Mouse (Mus musculus) heart, embryonic 10.5 days (tissue): ENCODE results near the gene Arfip1. TPM values are rescaled to one million over a fixed set of nuclear protein-coding genes. Genes with fewer than 3 reads are reported as not detected.

Experiments used
- DNase-seq: peaks from one replicate; pipeline ENCODE4 v3.0.0-alpha.2; 2017; ENCODE audit warnings: low spot score
- H3K27ac ChIP-seq: fragments of 300-500 bp; sonication (generic); 2 replicates; pipeline ENCODE4 v1.5.1; 2016; ENCODE audit warnings: mild to moderate bottlenecking
- H3K27me3 ChIP-seq: fragments of 300-500 bp; sonication (generic); 2 replicates; pipeline ENCODE4 v1.6.1; 2016; ENCODE audit warnings: mild to moderate bottlenecking; ENCODE audit not compliant: poor library complexity, insufficient read depth, severe bottlenecking
- H3K36me3 ChIP-seq: fragments of 300-500 bp; sonication (generic); 2 replicates; pipeline ENCODE4 v1.6.1; 2016; ENCODE audit warnings: mild to moderate bottlenecking, moderate library complexity
- H3K4me1 ChIP-seq: fragments of 300-500 bp; sonication (generic); 2 replicates; pipeline ENCODE4 v1.6.1; 2016; ENCODE audit warnings: mild to moderate bottlenecking
- H3K4me3 ChIP-seq: fragments of 300-500 bp; sonication (generic); 2 replicates; pipeline ENCODE4 v1.5.1; 2016; ENCODE audit warnings: mild to moderate bottlenecking, moderate library complexity
- H3K9me3 ChIP-seq: fragments of 300-500 bp; sonication (generic); 2 replicates; pipeline ENCODE4 v1.6.1; 2016; ENCODE audit warnings: mild to moderate bottlenecking, moderate library complexity
- WGBS: fragments of 180-500 bp; shearing (Covaris S2); methylation state at CpG from one replicate; pipeline ENCODE4 v1.1.7; 2016; 5-methylcytosine and 5-hydroxymethylcytosine counted together
- polyA plus RNA-seq: library from polyadenylated mRNA; unstranded; fragments of >200 nt; fragmentation: Nextera tagmentation; extraction: Ambion mirVana; gene quantifications from 2 replicates; pipeline ENCODE4 v1.2.1, GENCODE M21; 2016

Gene Arfip1
- polyA plus RNA-seq, 1 experiment from 2014 or later: 38.3 TPM

DNA sequence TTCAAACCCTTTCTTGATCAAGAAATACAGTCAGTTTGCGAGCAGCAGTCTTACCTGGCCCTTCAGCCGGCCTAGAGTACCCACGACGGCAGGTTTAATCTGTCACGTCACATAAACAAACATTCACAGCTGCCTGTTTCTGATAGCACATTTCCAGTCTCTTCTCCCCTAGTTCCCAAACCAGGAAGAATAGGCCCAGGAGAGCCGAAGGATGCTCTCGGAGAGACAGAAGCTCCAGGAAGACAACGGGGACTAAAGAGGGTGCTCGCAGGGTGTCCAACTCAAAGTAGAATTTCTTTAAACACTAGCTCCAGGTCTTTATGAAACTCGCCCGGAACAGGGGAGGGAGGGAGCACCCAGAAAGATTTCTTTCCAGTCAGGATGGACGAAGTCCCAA is 103.5 kb downstream of the Arfip1 start:
- 0 out of 2 replicates have a peak overlapping the region, but pooled peaks have one; percentile 75 for H3K27ac ChIP-seq

DNA sequence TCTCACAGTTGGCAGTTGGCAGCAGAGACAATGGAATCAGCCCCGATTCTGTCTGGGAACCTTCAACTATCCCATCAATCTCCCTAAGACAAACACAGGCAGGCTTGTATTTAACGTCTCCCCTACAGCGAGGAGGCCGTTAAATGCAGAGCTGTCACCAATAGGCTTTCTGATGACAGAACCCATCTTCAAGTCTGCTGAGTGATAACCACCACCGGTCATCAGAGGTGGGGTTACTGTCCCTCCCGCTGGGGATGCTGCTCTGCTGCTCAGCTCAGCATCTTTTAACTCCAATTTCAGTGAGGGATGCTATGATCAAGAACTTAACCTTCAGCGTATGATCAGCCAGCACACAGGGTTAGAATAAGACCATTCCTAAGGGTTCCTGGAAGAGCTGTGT is 104.2 kb downstream of the Arfip1 start:
- no peaks in the 10 kb centered on the region for H3K9me3 ChIP-seq
- DNase-seq: no peak
- H3K4me1 ChIP-seq: peaks cover 32% of the 10 kb centered on the region
- WGBS: 4% methylated on average over 7 of the region's 7 CpGs
- H3K27ac ChIP-seq: no peak overlapping the region
- H3K27me3 ChIP-seq: peaks cover 92% of the 10 kb centered on the region
- H3K4me3 ChIP-seq: no peak overlapping the region
- H3K36me3 ChIP-seq: no peaks in the 10 kb centered on the region

More for the DNA sequence above, 103.5 kb downstream of the Arfip1 start:
- Histone ChIP-seq H3K9me3 (no peaks in the 10 kb centered on the region), H3K36me3 (no peaks in the 10 kb centered on the region), H3K27me3 (peaks cover 85% of the 10 kb centered on the region), H3K4me3 (peak overlapping the region; percentile 73), H3K4me1 (peaks cover 28% of the 10 kb centered on the region)
- WGBS: 1% methylated on average over 12 of the region's 12 CpGs
- DNase-seq: no peak

GRCm38 (mm10) chr3:84477498-84477897 is 104.9 kb downstream of the Arfip1 start:
- WGBS: 74% methylated on average over 1 of the region's 1 CpGs
- no peaks in the 10 kb centered on the region for H3K36me3 ChIP-seq
- H3K4me1 ChIP-seq: peaks cover 35% of the 10 kb centered on the region

GRCm38 (mm10) chr3:84474981-84475775 is 107.2 kb downstream of the Arfip1 start:
- no peak overlapping the region for H3K4me3 ChIP-seq
- H3K27ac ChIP-seq: no peak overlapping the region
- no peaks in the 10 kb centered on the region for H3K9me3 ChIP-seq
- DNase-seq: no peak
- H3K27me3 ChIP-seq: peaks cover 95% of the 10 kb centered on the region
- no peaks in the 10 kb centered on the region for H3K36me3 ChIP-seq
- 87% methylated on average over 12 of the region's 12 CpGs for WGBS
- H3K4me1 ChIP-seq: peaks cover 30% of the 10 kb centered on the region

More at GRCm38 (mm10) chr3:84477498-84477897, 104.9 kb downstream of the Arfip1 start:
- peaks cover 92% of the 10 kb centered on the region for H3K27me3 ChIP-seq
- no peak for DNase-seq
- no peaks in the 10 kb centered on the region for H3K9me3 ChIP-seq
- no peak overlapping the region for H3K4me3 ChIP-seq
- no peak overlapping the region for H3K27ac ChIP-seq

DNA sequence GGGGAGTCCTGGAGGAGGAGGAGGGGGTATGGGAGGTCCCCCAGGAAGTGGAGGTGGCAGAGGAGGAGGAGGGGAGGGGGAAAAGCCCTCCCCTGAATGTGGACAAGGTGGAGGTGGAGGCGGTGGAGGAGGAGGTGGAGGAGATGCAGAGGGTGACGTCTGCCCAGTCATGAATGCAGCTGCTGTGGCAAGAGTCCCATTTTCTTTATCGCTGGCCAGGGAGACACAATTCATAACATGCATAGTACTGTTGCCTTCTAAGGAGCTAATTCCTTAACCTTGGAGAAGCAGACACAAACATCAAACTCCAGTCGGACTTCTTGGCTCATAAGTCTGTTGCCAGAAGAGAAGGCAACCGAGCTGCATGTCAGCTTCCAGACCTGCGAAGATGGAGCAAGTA is 108.0 kb downstream of the Arfip1 start:
- Histone ChIP-seq H3K36me3 (no peaks in the 10 kb centered on the region), H3K27ac (no peak overlapping the region), H3K9me3 (no peaks in the 10 kb centered on the region), H3K4me1 (peaks cover 22% of the 10 kb centered on the region), H3K4me3 (no peak overlapping the region), H3K27me3 (peaks cover 94% of the 10 kb centered on the region)
- no peak for DNase-seq
- WGBS: 83% methylated on average over 6 of the region's 6 CpGs

- Histone ChIP-seq H3K36me3 (no peaks in the 10 kb centered on the region), H3K9me3 (no peaks in the 10 kb centered on the region), H3K27me3 (peaks cover 93% of the 10 kb centered on the region), H3K27ac (no peak overlapping the region), H3K4me1 (peaks cover 13% of the 10 kb centered on the region), H3K4me3 (no peak overlapping the region)
- 55% methylated on average over 5 of the region's 5 CpGs for WGBS
- DNase-seq: no peak
Observed at GRCm38 (mm10) chr3:84472955-84473354, 109.5 kb downstream of the Arfip1 start.

GRCm38 (mm10) chr3:84472527-84472926 is 109.9 kb downstream of the Arfip1 start:
- Histone ChIP-seq H3K4me1 (peaks cover 17% of the 10 kb centered on the region), H3K27ac (0 out of 2 replicates have a peak overlapping the region, but pooled peaks have one; percentile 18), H3K9me3 (no peaks in the 10 kb centered on the region), H3K36me3 (no peaks in the 10 kb centered on the region), H3K27me3 (peaks cover 93% of the 10 kb centered on the region), H3K4me3 (no peak overlapping the region)
- 40% methylated on average over 3 of the region's 3 CpGs for WGBS
- no peak for DNase-seq

- no peak for DNase-seq
- 63% methylated on average over 4 of the region's 4 CpGs for WGBS
- H3K27ac ChIP-seq: no peak overlapping the region
- no peaks in the 10 kb centered on the region for H3K9me3 ChIP-seq
- H3K27me3 ChIP-seq: peaks cover 83% of the 10 kb centered on the region
- no peaks in the 10 kb centered on the region for H3K36me3 ChIP-seq
- peaks cover 20% of the 10 kb centered on the region for H3K4me1 ChIP-seq
- no peak overlapping the region for H3K4me3 ChIP-seq
Observed at GRCm38 (mm10) chr3:84471146-84471545, 111.3 kb downstream of the Arfip1 start.

DNA sequence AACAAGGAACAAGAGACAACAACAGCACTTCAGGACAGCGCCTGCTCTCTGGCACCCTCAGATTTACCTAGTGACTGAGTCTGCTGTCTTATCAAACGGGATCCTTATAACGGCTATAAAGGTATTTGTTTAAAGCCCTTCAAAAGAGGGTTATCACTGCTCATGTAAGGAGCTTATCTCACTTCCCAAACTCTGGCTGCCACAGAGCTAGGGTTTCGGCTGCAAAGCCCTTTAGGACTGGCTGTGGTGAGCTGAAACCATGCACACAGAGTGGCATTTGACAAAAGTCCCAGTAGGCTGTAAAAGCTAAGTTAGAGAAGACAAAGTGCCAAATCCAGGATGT is 114.3 kb downstream of the Arfip1 start:
- 11% methylated on average over 4 of the region's 4 CpGs for WGBS
- no peaks in the 10 kb centered on the region for H3K36me3 ChIP-seq
- DNase-seq: no peak
- no peak overlapping the region for H3K27ac ChIP-seq
- H3K27me3 ChIP-seq: peaks cover 69% of the 10 kb centered on the region
- H3K4me3 ChIP-seq: no peak overlapping the region
- H3K4me1 ChIP-seq: peaks cover 25% of the 10 kb centered on the region
- no peaks in the 10 kb centered on the region for H3K9me3 ChIP-seq

DNA sequence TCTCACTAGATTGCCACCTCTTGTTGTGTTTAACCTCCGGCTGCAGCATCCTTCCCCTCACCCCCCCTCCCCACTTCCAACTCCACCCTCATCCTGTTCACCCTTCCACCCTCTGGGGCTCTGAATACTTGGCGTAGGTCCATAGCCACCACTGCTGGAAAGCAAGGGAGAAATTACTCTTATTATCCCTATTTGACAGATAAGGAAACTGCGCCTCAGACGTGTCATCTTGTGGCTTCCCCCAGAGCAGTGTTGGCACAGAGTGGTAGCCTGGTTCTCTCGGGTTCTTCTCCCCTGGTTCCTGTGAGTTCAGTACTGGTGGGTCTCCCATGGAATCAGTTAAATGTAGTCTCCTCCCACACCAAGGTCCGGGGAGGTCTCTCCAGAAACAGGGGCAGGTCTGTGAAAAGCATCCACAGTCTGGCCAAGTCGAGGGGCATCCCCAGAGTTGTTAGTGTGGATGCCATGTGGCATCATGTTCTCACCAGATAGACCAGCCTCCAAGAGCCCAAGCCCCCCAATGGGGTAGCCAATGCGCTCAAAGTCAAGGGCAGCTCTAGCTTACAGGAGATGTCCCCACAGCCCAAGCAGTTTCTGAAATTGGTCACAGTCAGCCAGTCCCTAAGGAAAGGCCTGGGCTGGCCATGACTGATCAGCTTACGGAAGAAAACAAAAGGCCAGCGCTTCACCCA is 114.9 kb downstream of the Arfip1 start:
- H3K4me1 ChIP-seq: peaks cover 22% of the 10 kb centered on the region
- DNase-seq: no peak
- peaks cover 64% of the 10 kb centered on the region for H3K27me3 ChIP-seq

DNA sequence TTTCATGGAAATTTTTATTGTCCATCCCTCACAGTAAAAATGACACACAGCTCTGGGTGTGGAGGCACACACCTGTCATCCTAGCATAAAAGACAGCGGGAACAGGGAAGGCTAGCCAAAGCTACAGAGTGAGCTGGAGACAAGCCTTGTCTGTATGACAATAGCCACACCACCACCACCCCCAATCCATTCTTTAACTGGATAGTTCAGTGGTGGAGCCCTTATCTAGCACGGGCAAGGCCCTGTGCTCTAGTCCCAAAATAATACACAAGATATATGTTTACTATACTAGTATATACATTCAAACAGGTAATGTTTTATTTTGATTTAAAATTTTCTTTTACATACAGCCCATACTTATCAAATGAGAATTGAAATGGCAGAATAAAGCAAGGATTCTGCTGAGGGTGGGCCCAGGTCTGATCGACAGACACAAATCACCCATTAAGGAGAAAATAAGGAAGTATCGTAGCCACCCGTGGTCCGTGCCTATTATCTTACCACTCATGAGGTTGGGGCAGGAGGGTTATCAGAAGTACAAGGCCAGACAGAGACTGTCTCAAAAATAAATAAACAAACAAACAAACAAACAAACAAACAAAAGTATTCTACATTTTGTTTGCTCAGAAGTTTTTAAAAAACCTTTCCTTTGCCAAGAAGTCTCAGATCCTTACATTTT is 116.5 kb downstream of the Arfip1 start:
- Histone ChIP-seq H3K27ac (no peak overlapping the region), H3K4me1 (peaks cover 33% of the 10 kb centered on the region), H3K36me3 (no peaks in the 10 kb centered on the region), H3K4me3 (no peak overlapping the region), H3K27me3 (peaks cover 54% of the 10 kb centered on the region), H3K9me3 (no peaks in the 10 kb centered on the region)
- 48% methylated on average over 6 of the region's 6 CpGs for WGBS
- no peak for DNase-seq

More for the DNA sequence above, 114.9 kb downstream of the Arfip1 start:
- Histone ChIP-seq H3K4me3 (no peak overlapping the region), H3K27ac (no peak overlapping the region), H3K9me3 (no peaks in the 10 kb centered on the region), H3K36me3 (no peaks in the 10 kb centered on the region)
- WGBS: 56% methylated on average over 10 of the region's 10 CpGs

DNA sequence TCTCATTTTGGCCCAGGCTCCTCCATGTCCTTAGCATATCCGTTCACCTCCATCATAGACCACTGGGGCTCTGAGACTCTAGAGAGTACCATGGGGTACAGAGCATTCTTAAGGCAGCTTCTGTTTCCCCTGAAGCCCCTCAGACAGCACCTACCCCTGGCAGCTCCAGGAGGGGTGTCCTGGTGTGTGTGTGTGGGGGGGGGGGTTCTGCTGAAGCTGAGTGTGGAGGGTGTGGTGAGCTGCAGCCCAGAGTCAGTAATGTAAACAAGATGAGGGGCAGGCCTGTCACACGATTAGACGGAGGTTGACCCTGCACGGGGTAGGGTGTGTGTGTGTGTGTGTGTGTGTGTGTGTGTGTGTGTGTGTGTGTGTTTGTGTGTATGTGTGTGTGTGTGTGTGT is 120.7 kb downstream of the Arfip1 start:
- Histone ChIP-seq H3K9me3 (no peaks in the 10 kb centered on the region), H3K4me1 (peaks cover 40% of the 10 kb centered on the region), H3K36me3 (no peaks in the 10 kb centered on the region), H3K4me3 (no peak overlapping the region), H3K27me3 (peaks cover 41% of the 10 kb centered on the region), H3K27ac (peak overlapping the region; percentile 83)
- no peak for DNase-seq
- WGBS: 22% methylated on average over 4 of the region's 4 CpGs

DNA sequence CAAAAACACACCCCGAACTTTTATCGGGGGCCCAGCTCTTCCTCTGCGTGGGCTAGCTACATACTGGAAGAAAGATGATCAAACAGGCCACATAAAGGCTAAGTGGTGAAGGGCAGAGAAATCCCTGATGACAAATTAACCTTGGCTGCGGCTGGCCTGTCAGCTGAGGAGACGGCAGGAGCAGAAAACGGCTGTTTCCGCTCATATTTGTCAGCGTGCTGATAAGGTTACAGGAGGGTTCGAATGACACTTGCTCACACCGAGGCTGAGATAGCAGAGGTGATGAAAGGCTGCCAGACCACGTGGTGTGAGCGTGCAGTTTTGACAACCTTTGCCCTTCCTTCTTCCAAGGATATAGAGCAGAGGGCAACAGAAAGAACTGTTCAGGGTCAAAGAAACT is 121.5 kb downstream of the Arfip1 start:
- peak; percentile 94 for DNase-seq
- no peaks in the 10 kb centered on the region for H3K9me3 ChIP-seq
- 1% methylated on average over 12 of the region's 12 CpGs for WGBS
- H3K36me3 ChIP-seq: no peaks in the 10 kb centered on the region
- peak overlapping the region; percentile 83 for H3K27ac ChIP-seq
- H3K4me3 ChIP-seq: peak overlapping the region; percentile 16; the same call in 1 of the 2 replicates
- H3K4me1 ChIP-seq: peaks cover 41% of the 10 kb centered on the region
- H3K27me3 ChIP-seq: peaks cover 48% of the 10 kb centered on the region
